Mouse (Mus musculus): ENCODE data around the gene Specc1l. TPM values are rescaled to one million over a fixed set of nuclear protein-coding genes. Genes with fewer than 3 reads are reported as not detected.

Gene Specc1l
- polyA plus RNA-seq, 1 experiment: 15.6 TPM

- no peak for DNase-seq
- TF ChIP-seq CTCF (conservative IDR thresholded peaks at IDR 0.05; ENCODE audit: insufficient read depth, insufficient read length, low read depth, low read length) (no peak), POLR2A (IDR thresholded peaks at IDR 0.05; ENCODE audit: low read depth, low read length) (no peak)
- WGBS: 86% methylated on average over 4 of the region's 4 CpGs
- Histone ChIP-seq H3K27ac (ENCODE audit: insufficient read depth, low read depth, low read length) (no peak overlapping the region), H3K27me3 (replicated peaks; ENCODE audit: control insufficient read depth, insufficient read depth, low read length) (no peaks in the 10 kb centered on the region), H3K4me1 (ENCODE audit: control insufficient read depth, insufficient read depth, low read length) (no peaks in the 10 kb centered on the region), H3K36me3 (ENCODE audit: control insufficient read depth, insufficient read depth, low read length) (peaks cover 3% of the 10 kb centered on the region), H3K4me3 (ENCODE audit: insufficient read depth, low read depth, low read length) (no peak overlapping the region)
Observed at GRCm38 (mm10) chr10:75273020-75273419, 61.1 kb downstream of the Specc1l start.

DNA sequence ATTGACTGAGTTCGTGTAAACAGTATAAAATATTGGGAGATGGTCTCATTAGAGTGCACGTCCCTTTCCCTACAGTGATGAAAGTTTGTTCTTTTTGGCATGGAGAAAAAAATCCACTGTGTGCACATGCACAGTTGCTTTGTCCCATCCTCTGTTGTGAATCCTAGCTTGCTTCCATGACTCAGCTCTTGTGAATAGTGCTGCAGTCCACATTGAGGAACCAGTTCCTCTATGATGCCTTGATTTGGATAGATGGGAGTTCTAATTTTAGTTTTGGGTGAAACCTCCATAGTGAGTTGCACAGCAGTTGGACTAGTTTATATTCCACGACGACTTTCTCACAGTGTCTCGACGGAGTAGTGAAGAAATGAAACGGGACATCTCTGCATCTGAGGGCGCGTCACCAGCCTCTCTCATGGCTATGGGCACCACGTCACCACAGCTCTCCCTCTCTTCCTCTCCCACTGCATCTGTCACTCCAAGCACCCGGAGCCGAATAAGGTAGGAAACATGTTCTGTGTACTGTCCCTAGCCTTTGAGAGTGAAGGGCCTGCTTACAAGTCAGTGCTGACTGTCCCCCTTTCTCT, 64.6 kb downstream of the Specc1l start:
- 91% methylated on average over 12 of the region's 12 CpGs for WGBS
- TF ChIP-seq CTCF (conservative IDR thresholded peaks at IDR 0.05; ENCODE audit: insufficient read depth, insufficient read length, low read depth, low read length): no peak
- no peak for TF ChIP-seq POLR2A (IDR thresholded peaks at IDR 0.05; ENCODE audit: low read depth, low read length)
- no peaks in the 10 kb centered on the region; the same call in 1 of the 2 replicates for H3K36me3 ChIP-seq (ENCODE audit: control insufficient read depth, insufficient read depth, low read length)

DNA sequence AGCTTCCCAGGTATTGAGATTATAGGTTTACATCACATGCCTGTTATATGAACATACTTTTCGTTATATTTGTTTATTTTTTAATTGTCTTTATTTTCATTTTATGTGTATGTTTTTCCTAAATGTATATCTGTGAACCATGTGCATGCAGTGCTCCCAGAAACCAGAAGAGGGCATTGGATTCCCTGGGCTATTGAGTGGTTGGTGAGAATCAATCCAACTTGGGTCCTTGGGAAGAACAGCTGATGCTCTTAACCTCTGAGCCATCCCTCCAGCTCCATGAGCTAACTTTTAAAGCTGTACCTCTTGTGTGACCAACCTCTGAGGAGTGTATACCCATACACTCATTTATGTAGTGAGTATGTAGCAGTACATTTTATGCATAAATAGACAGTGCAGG, 65.6 kb downstream of the Specc1l start:
- H3K27ac ChIP-seq (ENCODE audit: insufficient read depth, low read depth, low read length): no peak overlapping the region
- peak; percentile 31 for DNase-seq
- TF ChIP-seq POLR2A (IDR thresholded peaks at IDR 0.05; ENCODE audit: low read depth, low read length): no peak
- peak; percentile 49 for TF ChIP-seq CTCF (conservative IDR thresholded peaks at IDR 0.05; ENCODE audit: insufficient read depth, insufficient read length, low read depth, low read length)
- no peak overlapping the region for H3K4me3 ChIP-seq (ENCODE audit: insufficient read depth, low read depth, low read length)
- no peaks in the 10 kb centered on the region; the same call in 1 of the 2 replicates for H3K36me3 ChIP-seq (ENCODE audit: control insufficient read depth, insufficient read depth, low read length)
- no peaks in the 10 kb centered on the region for H3K27me3 ChIP-seq (replicated peaks; ENCODE audit: control insufficient read depth, insufficient read depth, low read length)
- H3K4me1 ChIP-seq (ENCODE audit: control insufficient read depth, insufficient read depth, low read length): no peaks in the 10 kb centered on the region
- 84% methylated on average over 1 of the region's 1 CpGs for WGBS

More for the DNA sequence above, 64.6 kb downstream of the Specc1l start:
- no peak overlapping the region for H3K27ac ChIP-seq (ENCODE audit: insufficient read depth, low read depth, low read length)
- H3K27me3 ChIP-seq (replicated peaks; ENCODE audit: control insufficient read depth, insufficient read depth, low read length): no peaks in the 10 kb centered on the region
- no peak overlapping the region for H3K4me3 ChIP-seq (ENCODE audit: insufficient read depth, low read depth, low read length)
- DNase-seq: no peak
- H3K4me1 ChIP-seq (ENCODE audit: control insufficient read depth, insufficient read depth, low read length): no peaks in the 10 kb centered on the region

GRCm38 (mm10) chr10:75282648-75283047, 70.8 kb downstream of the Specc1l start:
- H3K4me3 ChIP-seq (ENCODE audit: insufficient read depth, low read depth, low read length): no peak overlapping the region
- H3K36me3 ChIP-seq (ENCODE audit: control insufficient read depth, insufficient read depth, low read length): no peaks in the 10 kb centered on the region; the same call in none of the 2 replicates
- H3K27me3 ChIP-seq (replicated peaks; ENCODE audit: control insufficient read depth, insufficient read depth, low read length): no peaks in the 10 kb centered on the region
- DNase-seq: peak; percentile 33
- H3K4me1 ChIP-seq (ENCODE audit: control insufficient read depth, insufficient read depth, low read length): peaks cover 3% of the 10 kb centered on the region; the same call in 1 of the 2 replicates
- H3K27ac ChIP-seq (ENCODE audit: insufficient read depth, low read depth, low read length): no peak overlapping the region
- no peak for TF ChIP-seq POLR2A (IDR thresholded peaks at IDR 0.05; ENCODE audit: low read depth, low read length)
- TF ChIP-seq CTCF (conservative IDR thresholded peaks at IDR 0.05; ENCODE audit: insufficient read depth, insufficient read length, low read depth, low read length): no peak
- WGBS: 83% methylated on average over 5 of the region's 5 CpGs

DNA sequence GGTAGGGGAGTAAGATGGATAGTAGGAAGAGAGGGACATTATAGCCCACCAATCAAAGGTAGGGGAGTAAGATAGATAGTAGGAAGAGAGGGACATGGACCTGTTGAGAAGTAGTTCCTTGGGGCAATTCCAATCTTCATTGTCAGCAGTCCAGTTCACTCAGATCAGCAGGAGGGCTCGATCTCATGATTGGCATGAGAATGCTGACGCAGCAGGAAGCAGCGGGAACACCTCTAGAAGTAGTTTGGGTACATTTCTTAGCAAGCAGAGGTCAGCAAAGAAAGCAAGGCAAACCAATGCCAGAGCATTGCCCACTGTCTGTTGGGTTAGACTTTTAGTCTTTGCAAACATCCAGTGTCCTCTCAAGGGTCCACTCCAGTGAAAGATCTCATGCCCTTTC, 71.9 kb downstream of the Specc1l start:
- 79% methylated on average over 3 of the region's 3 CpGs for WGBS
- TF ChIP-seq CTCF (conservative IDR thresholded peaks at IDR 0.05; ENCODE audit: insufficient read depth, insufficient read length, low read depth, low read length): no peak
- TF ChIP-seq POLR2A (IDR thresholded peaks at IDR 0.05; ENCODE audit: low read depth, low read length): no peak
- peaks cover 9% of the 10 kb centered on the region for H3K4me1 ChIP-seq (ENCODE audit: control insufficient read depth, insufficient read depth, low read length)
- H3K4me3 ChIP-seq (ENCODE audit: insufficient read depth, low read depth, low read length): no peak overlapping the region
- H3K27me3 ChIP-seq (replicated peaks; ENCODE audit: control insufficient read depth, insufficient read depth, low read length): no peaks in the 10 kb centered on the region
- H3K36me3 ChIP-seq (ENCODE audit: control insufficient read depth, insufficient read depth, low read length): no peaks in the 10 kb centered on the region; the same call in none of the 2 replicates
- H3K27ac ChIP-seq (ENCODE audit: insufficient read depth, low read depth, low read length): no peak overlapping the region
- no peak for DNase-seq

- no peaks in the 10 kb centered on the region; the same call in 1 of the 2 replicates for H3K36me3 ChIP-seq (ENCODE audit: control insufficient read depth, insufficient read depth, low read length)
- WGBS: 47% methylated on average over 7 of the region's 7 CpGs
- peak; percentile 73 for DNase-seq
- H3K27me3 ChIP-seq (replicated peaks; ENCODE audit: control insufficient read depth, insufficient read depth, low read length): no peaks in the 10 kb centered on the region
- TF ChIP-seq POLR2A (IDR thresholded peaks at IDR 0.05; ENCODE audit: low read depth, low read length) (no peak), CTCF (conservative IDR thresholded peaks at IDR 0.05; ENCODE audit: insufficient read depth, insufficient read length, low read depth, low read length) (no peak)
- H3K4me1 ChIP-seq (ENCODE audit: control insufficient read depth, insufficient read depth, low read length): peaks cover 12% of the 10 kb centered on the region
- H3K4me3 ChIP-seq (ENCODE audit: insufficient read depth, low read depth, low read length): no peak overlapping the region
- peak overlapping the region; percentile 82 for H3K27ac ChIP-seq (ENCODE audit: insufficient read depth, low read depth, low read length)
Observed at GRCm38 (mm10) chr10:75288579-75288978, 76.7 kb downstream of the Specc1l start.

- H3K4me1 ChIP-seq (ENCODE audit: control insufficient read depth, insufficient read depth, low read length): peaks cover 17% of the 10 kb centered on the region
- TF ChIP-seq POLR2A (IDR thresholded peaks at IDR 0.05; ENCODE audit: low read depth, low read length) (no peak), CTCF (conservative IDR thresholded peaks at IDR 0.05; ENCODE audit: insufficient read depth, insufficient read length, low read depth, low read length) (no peak)
- H3K36me3 ChIP-seq (ENCODE audit: control insufficient read depth, insufficient read depth, low read length): no peaks in the 10 kb centered on the region; the same call in 1 of the 2 replicates
- no peak overlapping the region for H3K27ac ChIP-seq (ENCODE audit: insufficient read depth, low read depth, low read length)
- no peaks in the 10 kb centered on the region for H3K27me3 ChIP-seq (replicated peaks; ENCODE audit: control insufficient read depth, insufficient read depth, low read length)
- no peak overlapping the region for H3K4me3 ChIP-seq (ENCODE audit: insufficient read depth, low read depth, low read length)
- DNase-seq: no peak
- WGBS: 55% methylated on average over 4 of the region's 4 CpGs
Observed at GRCm38 (mm10) chr10:75289392-75289791, 77.5 kb downstream of the Specc1l start.
